Mouse (Mus musculus) v-Abl transformed pro-B cells (cell line): ENCODE measurements around the gene Banf2.

Experiments used
- in situ Hi-C, 2 experiments: fragments of 400-800 bp; cut with MboI; formaldehyde crosslinking; loops; one replicate each; pipeline ENCODE4 v1.15.1; 2025; ENCODE audit not compliant: unreplicated experiment in 2 of 2

Banf2 gene

DNA sequence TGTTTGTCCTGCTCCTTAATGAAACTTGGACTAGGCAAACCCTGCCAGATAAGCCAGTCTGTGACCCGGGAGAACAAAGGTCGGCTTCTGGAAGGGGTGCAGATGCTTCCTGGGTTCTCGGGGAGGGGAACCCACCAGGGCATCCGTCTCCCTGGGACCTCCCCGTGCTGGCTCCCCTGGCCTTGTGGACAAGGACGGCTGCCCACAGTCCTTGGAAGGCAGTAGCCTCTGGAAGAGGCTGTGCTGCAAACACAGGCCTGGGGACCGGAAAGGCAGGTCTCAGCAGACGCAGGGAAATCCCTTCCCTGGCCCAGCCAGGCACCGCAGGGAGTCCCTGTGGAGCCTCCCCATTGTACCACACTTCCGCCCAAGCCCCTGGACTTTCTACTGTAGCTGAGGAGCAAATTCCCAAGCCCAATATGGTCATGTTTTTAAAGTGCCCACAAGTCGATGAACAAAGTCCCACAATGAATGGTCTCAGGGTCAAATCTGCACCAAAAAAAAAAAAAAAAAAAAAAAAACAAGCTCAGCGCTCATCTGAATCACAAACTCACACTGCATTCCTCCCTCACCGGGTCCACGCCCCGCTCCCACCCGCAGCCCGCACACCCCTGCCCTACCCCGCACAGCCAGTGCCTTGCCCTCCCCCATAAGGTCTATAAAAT, 53.5 kb downstream of the Banf2 start:
- in situ Hi-C loops = no loop called here

DNA sequence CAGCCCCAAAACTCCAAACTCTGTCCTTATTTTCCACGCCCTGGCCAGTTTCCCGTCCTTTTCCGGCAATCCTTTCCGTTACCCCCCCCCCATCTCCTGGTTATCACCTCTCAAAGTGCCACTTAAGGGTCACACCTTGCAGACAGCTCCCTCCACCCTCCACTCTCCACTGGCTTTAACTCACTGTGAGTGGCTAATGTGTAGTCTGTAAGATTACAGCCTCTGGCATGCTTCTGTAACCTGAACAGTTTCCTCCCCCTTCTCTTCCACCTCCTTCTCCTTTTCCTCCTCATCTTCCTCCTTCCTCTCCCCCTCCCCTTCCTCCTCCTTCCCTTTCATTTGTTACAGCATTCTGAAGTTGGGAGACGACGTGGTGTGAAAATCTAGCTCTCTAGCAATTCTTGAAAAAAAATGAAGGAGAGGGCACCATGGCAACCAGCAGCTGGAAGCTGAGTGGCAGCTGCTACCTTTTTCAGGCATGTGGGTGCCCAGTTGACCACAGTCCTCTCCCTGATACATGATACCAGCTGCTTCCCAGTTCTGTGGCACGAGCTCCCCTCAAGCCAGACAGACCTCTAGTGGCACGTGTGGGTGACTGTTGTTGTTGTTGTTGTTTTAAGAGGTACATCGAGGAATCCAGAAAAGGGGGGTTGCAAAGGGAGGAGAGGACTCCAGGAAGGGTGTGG, 55.2 kb downstream of the Banf2 start:
- in situ Hi-C loops = no loop called here

DNA sequence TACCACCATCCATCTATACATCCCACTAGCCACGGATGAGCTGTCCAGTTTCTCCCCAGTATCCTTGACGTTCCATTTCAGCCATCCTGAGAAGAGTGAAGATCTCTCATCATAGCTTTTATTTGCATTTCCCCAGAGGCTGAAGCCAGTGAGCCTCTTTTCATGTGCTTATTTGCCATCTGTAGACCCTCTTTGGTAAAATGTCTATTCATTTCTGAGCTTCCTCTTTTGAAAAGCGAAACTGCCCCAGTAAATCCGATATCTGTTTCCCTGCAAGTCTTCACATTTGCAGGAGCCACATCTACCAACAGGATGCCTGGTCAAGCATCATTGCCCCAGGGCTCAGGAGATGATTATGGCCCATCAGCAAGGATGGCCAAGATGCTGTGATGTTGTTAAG, 59.9 kb downstream of the Banf2 start:
- in situ Hi-C loops = no loop called here

DNA sequence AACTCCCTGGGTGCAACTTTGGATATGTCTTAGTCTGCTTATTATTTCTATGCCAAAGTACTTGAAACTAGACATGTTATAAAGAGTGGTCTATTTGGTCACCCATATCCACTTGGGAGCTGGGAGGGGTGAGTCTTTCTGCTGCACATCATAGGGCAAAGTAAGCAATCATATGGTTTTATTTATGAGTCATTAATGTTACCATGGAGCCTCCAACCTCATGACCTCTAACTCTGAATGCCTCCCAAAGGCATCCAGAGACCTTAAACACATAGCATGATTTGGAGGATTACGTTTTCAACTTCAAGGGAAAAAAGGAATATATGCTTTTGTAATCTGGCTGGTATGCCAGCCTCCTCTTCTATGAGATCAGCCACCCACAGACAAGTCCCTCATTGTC, 61.9 kb downstream of the Banf2 start:
- in situ Hi-C loops = no loop called here

DNA sequence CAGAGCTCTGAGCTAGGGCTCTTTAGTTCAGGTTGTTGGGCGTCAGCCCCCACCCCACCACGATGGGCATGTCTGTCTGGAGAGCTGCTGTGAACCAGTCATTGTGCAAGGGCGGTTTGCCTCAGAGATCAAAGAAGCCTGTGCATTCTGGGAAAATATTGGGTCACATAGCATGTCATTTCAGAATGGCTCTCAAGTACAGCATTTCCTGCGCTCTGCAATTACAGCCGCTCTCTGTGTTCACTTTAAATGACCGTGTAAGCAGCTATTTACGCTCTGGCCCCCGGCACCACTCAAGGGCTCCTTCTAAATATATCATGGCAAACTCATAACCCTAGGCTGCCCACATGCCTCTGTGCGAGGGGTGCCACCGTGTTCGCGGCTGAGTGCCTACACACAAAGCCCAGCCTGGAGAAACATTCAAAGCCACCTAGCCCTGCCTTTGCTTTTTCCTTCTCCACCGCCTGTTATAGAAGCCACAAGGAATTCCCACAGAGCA, 68.7 kb downstream of the Banf2 start:
- in situ Hi-C loops = loop anchor here in 1 of 2 experiments (10.0 kb wide), 1 partner anchor 87 kb away; the partner anchor contains the start of gene Rrbp1

DNA sequence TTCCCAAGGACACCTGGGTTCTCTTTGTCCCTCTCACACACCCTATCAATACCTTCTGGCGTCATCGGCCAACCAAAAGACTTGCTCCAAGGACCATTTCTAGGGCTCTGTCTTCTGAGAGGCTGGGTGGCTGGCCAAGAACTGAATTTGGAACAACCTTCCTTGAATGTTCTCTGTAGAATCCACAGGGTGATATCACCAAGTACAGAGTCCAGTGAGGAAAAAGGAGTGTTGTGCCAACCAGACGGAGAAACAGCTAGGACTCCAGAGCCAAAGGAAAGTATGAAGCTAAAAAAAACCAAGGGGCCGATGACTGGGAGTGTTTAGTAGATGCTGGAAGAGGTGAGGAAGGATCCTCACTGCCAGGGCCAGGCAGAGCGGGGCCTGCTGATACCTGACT, 74.5 kb downstream of the Banf2 start:
- in situ Hi-C loops = loop anchor here in 1 of 2 experiments (10.0 kb wide), 1 partner anchor 93 kb away; the partner anchor contains the start of gene Rrbp1

DNA sequence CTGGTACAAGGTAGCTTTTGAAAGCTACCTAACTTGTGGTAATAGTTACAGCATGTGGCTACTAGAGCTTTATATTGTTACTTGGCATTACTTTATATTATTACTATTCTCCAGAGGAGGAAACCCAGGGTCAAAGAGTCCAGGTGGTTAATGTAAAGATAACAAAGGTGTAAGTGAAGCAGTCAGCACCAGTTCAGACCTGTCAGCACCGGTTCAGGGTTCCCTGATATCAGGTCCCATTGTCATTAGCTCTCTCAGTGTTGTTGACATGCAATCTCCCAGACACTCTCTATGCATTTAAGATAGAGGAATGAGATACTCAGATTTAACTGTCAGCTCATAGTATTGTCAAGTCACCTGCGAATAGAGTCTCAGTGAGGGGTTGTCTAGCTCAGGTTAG, 75.0 kb downstream of the Banf2 start:
- in situ Hi-C loops = loop anchor here in 1 of 2 experiments (10.0 kb wide), 1 partner anchor 93 kb away; the partner anchor contains the start of gene Rrbp1

DNA sequence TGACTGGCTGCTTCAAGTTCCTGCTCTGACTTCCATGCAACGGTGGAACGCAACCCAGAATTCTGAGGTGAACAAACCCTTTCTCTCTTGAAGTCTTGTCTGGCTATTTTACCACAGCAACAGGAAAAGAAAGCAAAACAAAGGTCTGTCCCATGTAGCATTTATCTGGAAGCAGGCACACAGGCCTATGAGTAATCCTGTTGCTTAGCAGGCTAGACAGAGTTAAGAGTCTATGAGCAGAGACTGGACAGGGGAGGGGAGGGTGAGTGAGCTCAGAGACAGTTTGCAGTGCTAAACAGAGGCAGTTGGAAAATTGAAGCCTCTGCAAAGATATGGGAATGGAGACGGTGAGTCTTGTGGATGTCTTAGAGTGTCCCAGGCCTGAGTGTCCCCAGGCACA, 75.5 kb downstream of the Banf2 start:
- in situ Hi-C loops = loop anchor here in 1 of 2 experiments (10.0 kb wide), 1 partner anchor 94 kb away; the partner anchor contains the start of gene Rrbp1

DNA sequence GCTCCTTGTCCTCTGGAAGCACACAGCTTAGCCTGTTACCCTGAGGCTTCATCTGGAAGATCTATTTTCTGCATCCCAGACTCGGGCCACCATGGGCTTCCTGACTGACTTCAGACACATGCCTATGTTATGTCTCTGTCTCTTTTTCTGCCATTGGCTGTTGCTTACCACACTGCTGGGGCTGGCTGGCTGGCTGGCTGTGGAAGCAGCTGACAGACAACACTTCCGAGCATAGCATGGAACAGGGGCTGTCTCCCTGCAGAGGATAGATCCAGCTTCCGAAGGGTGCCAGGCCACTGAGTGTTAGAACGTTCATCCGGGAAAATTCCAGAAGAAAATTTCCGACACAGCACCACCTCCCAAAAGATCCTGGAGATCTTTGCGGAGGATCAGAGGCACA, 79.1 kb downstream of the Banf2 start:
- in situ Hi-C loops = loop anchor here in 1 of 2 experiments (10.0 kb wide), 2 partner anchors 163 to 253 kb away; partner anchors contain the start of genes Kat14, Mgme1, Pet117 and Snx5

DNA sequence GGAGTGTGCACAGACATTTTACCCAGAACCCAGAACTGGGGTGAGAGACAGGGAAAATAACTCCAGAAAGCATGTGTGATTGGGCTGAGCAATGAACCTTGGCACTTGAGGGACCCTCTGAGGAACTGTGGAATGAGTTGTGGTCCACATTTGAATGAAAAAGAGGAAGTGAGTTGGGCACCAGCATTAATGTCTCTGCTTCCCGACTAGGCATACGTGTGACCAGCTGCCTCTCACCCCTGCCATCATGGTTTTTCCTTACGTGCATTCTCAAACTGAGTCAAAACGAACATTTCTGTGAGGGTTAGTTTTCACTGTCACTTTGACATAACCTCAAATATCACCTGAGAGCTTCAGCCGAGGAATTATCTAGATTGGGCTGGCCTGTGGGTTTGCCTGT, 79.8 kb downstream of the Banf2 start:
- in situ Hi-C loops = loop anchor here in 1 of 2 experiments (10.0 kb wide), 2 partner anchors 162 to 252 kb away; partner anchors contain the start of genes Kat14, Mgme1, Pet117 and Snx5

DNA sequence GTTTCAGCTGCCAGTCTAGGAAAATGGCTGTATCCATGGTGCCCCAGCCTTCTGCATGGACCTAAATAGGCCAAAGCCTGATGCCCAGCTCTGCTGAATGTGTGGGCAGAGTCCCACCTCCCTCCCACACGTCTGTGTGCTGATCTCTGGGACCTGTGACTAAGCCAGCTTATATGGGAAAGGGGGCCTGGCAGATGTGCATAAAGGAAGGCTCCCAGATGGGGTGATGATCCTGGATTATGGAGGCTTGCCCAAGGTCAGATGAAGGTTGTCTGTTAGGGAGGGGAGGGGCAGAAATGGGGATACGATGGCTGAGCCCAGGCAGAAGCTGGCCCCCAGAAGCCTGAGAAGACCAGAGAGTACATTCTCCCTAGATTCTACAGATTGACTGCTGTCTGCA, 85.2 kb downstream of the Banf2 start:
- in situ Hi-C loops = loop anchor here in 1 of 2 experiments (10.0 kb wide), 2 partner anchors 157 to 247 kb away; partner anchors contain the start of genes Kat14, Mgme1, Pet117 and Snx5

DNA sequence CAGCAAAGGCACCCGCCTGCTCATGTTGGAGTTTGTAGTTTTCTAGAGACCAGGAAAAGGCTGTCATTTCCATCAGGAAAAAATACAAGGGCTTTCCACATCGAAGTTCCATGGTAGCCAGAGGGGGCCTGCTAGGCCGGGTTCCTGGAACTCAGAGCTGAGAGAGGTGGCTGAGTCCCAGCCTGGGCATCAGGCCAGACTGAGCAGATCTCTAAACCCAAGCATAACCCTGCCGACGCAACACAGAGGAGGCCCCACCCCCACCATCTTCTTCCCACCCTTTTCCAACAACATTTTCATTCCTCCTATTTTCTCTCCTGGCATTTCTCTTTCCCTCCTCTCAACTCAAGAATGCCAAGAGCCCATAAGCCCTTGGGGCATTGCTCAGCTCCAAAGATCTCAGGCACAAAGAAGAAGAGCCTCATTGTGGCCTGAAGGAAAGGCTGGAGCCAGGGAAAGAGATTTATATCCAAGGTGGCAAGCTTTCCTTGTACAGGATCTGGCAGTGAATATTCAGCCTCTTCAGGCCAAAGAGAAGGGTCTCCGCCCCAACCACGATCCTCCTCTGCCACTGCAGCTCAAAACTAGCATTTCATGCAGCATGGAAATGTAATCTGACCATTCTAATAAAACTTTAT, 87.4 kb downstream of the Banf2 start:
- in situ Hi-C loops = no loop called here

DNA sequence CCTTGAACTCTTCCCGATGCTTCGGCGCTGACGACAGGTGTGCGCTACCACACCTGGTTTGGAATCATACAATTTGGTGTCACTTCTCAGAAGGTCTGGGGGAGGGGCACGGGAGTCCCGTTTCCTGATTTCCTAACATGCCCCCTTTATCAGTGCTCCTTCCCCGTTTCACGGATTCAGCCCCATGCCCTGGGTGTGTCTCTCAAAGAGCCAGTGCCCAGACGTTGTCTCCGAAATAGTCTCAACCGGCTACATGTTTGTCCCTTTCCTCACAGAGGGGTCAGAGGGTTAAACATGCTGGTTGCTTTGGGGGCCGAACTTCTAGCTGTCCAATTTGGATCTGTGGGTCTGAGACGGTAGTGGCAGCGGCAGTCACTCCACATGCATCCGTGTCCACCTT, 89.2 kb downstream of the Banf2 start:
- in situ Hi-C loops = no loop called here
